Mouse (Mus musculus) heart, adult 2 months (tissue): ENCODE measurements around the gene Pdpk1.

Source experiments
- CTCF ChIP-seq: fragments of 200-600 bp; IDR thresholded peaks from 2 replicates; pipeline ENCODE4 v1.8.1; 2022; ENCODE audit warnings: antibody characterized with exemption, mild to moderate bottlenecking, moderate library complexity
- EP300 ChIP-seq: fragments of 200-500 bp; IDR thresholded peaks from 2 replicates; pipeline ENCODE4 v1.6.1; 2011; ENCODE audit warnings: low read depth, low read length, control low read depth; ENCODE audit not compliant: insufficient read depth
- POLR2A ChIP-seq: fragments of 200-500 bp; IDR thresholded peaks from 2 replicates; pipeline ENCODE4 v1.6.1; 2011; ENCODE audit warnings: mild to moderate bottlenecking, low read depth, low read length, control low read depth; ENCODE audit not compliant: insufficient read depth

GRCm38 (mm10) chr17:24044482-24044881 lies 106.2 kb downstream of the Pdpk1 start:
- TF ChIP-seq CTCF (no peak), POLR2A (no peak), EP300 (no peak)
